Mouse (Mus musculus) liver, adult 2 months (tissue): ENCODE measurements at regions not wholly inside any gene's neighbourhood (a gene's known extent, or its start where the extent isn't known, plus 50 kb on each side); places are given as distances from the start of the nearest gene placed in this dataset.

Experiments
- DNase-seq: peaks from one replicate; pipeline ENCODE4 v3.0.0-alpha.2; 2011; ENCODE audit warnings: low read depth, low spot score; ENCODE audit errors: extremely low read depth
- H3K27ac ChIP-seq: fragments of 200-500 bp; replicated peaks from 2 replicates; pipeline ENCODE4 v1.5.1; 2012; ENCODE audit warnings: low read depth, mild to moderate bottlenecking, control low read depth, inconsistent platforms, low read length; ENCODE audit not compliant: insufficient read depth
- H3K27me3 ChIP-seq: fragments of 200-500 bp; 2 replicates; pipeline ENCODE4 v1.6.1; 2012; ENCODE audit warnings: mild to moderate bottlenecking, moderate library complexity, low read length, inconsistent platforms; ENCODE audit not compliant: control insufficient read depth, insufficient read depth
- H3K36me3 ChIP-seq: fragments of 200-500 bp; 2 replicates; pipeline ENCODE4 v1.6.1; 2012; ENCODE audit warnings: low read length, inconsistent platforms; ENCODE audit not compliant: control insufficient read depth, insufficient read depth
- H3K4me1 ChIP-seq: fragments of 200-500 bp; 2 replicates; pipeline ENCODE4 v1.6.1; 2011; ENCODE audit warnings: low read length; ENCODE audit not compliant: control insufficient read depth, insufficient read depth
- H3K4me3 ChIP-seq: fragments of 200-500 bp; 2 replicates; pipeline ENCODE4 v1.5.1; 2011; ENCODE audit warnings: low read depth, mild to moderate bottlenecking, control low read depth, low read length, moderate library complexity; ENCODE audit not compliant: insufficient read depth
- H3K79me2 ChIP-seq: fragments of 200-500 bp; 2 replicates; pipeline ENCODE4 v1.6.1; 2012; ENCODE audit warnings: inconsistent platforms, mild to moderate bottlenecking, low read length, moderate library complexity; ENCODE audit not compliant: control insufficient read depth, insufficient read depth
- H3K9ac ChIP-seq: fragments of 200-500 bp; 2 replicates; pipeline ENCODE4 v1.6.1; 2012; ENCODE audit warnings: low read depth, mild to moderate bottlenecking, control low read depth, inconsistent platforms, low read length
- CTCF ChIP-seq: fragments of 200-500 bp; IDR thresholded peaks from 2 replicates; pipeline ENCODE4 v1.5.1; 2011; ENCODE audit warnings: low read depth, low read length, control low read depth
- POLR2A ChIP-seq: fragments of 200-500 bp; IDR thresholded peaks from 2 replicates; pipeline ENCODE4 v1.6.1; 2011; ENCODE audit warnings: low read length, control low read depth; ENCODE audit not compliant: insufficient read depth; ENCODE audit errors: extremely low read depth
- WGBS: fragments of 180-500 bp; shearing (Covaris S2); methylation state at CpG from one replicate; pipeline ENCODE4 v1.1.7; 2018; 5-methylcytosine and 5-hydroxymethylcytosine counted together

- Histone ChIP-seq H3K36me3 (no peaks in the 10 kb centered on the region), H3K4me1 (no peaks in the 10 kb centered on the region), H3K27me3 (no peaks in the 10 kb centered on the region), H3K79me2 (no peaks in the 10 kb centered on the region), H3K27ac (no peak overlapping the region), H3K9ac (no peak overlapping the region), H3K4me3 (no peak overlapping the region)
- no peak for DNase-seq
- WGBS = 52% methylated on average over 8 of the region's 8 CpGs
- TF ChIP-seq CTCF = no peak
- no peak for TF ChIP-seq POLR2A
These were observed 270.2 kb upstream of the Irx2 start for GRCm38 (mm10) chr13:72358243-72358904.

- Histone ChIP-seq H3K79me2 (no peaks in the 10 kb centered on the region), H3K27me3 (peaks cover 2% of the 10 kb centered on the region; the same call in 1 of the 2 replicates), H3K9ac (no peak overlapping the region), H3K4me1 (no peaks in the 10 kb centered on the region), H3K4me3 (no peak overlapping the region), H3K36me3 (no peaks in the 10 kb centered on the region), H3K27ac (no peak overlapping the region)
- WGBS = 19% methylated on average over 24 of the region's 24 CpGs
- no peak for DNase-seq
- TF ChIP-seq POLR2A (no peak), CTCF (no peak)
These were observed 262.9 kb upstream of the Irx2 start for GRCm38 (mm10) chr13:72365534-72366271.

- H3K9ac ChIP-seq = no peak overlapping the region
- H3K36me3 ChIP-seq = no peaks in the 10 kb centered on the region
- H3K4me1 ChIP-seq = no peaks in the 10 kb centered on the region
- 32% methylated on average over 11 of the region's 11 CpGs for WGBS
- DNase-seq = no peak
- TF ChIP-seq POLR2A (no peak), CTCF (no peak)
- H3K4me3 ChIP-seq = no peak overlapping the region
- H3K27ac ChIP-seq = no peak overlapping the region
- peaks cover 2% of the 10 kb centered on the region; the same call in 1 of the 2 replicates for H3K27me3 ChIP-seq
- no peaks in the 10 kb centered on the region for H3K79me2 ChIP-seq
These were observed 262.3 kb upstream of the Irx2 start for GRCm38 (mm10) chr13:72366281-72366680.

- no peaks in the 10 kb centered on the region for H3K79me2 ChIP-seq
- no peak overlapping the region for H3K27ac ChIP-seq
- no peak overlapping the region for H3K4me3 ChIP-seq
- H3K27me3 ChIP-seq = peaks cover 2% of the 10 kb centered on the region; the same call in 1 of the 2 replicates
- H3K4me1 ChIP-seq = no peaks in the 10 kb centered on the region
- WGBS = 88% methylated on average over 1 of the region's 1 CpGs
- no peaks in the 10 kb centered on the region for H3K36me3 ChIP-seq
- no peak overlapping the region for H3K9ac ChIP-seq
- no peak for TF ChIP-seq POLR2A
- no peak for TF ChIP-seq CTCF
- no peak for DNase-seq
These were observed 258.5 kb upstream of the Irx2 start for GRCm38 (mm10) chr13:72370131-72370530.

GRCm38 (mm10) chr13:72370997-72371396 is 257.6 kb upstream of the Irx2 start:
- DNase-seq = no peak
- TF ChIP-seq CTCF (no peak), POLR2A (no peak)
- no peaks in the 10 kb centered on the region for H3K27me3 ChIP-seq
- H3K4me1 ChIP-seq = no peaks in the 10 kb centered on the region
- no peaks in the 10 kb centered on the region for H3K79me2 ChIP-seq
- H3K27ac ChIP-seq = no peak overlapping the region
- H3K36me3 ChIP-seq = no peaks in the 10 kb centered on the region
- no peak overlapping the region for H3K9ac ChIP-seq
- H3K4me3 ChIP-seq = no peak overlapping the region
- WGBS = 16% methylated on average over 5 of the region's 5 CpGs

- Histone ChIP-seq H3K27me3 (no peaks in the 10 kb centered on the region), H3K9ac (no peak overlapping the region), H3K79me2 (no peaks in the 10 kb centered on the region), H3K27ac (no peak overlapping the region), H3K4me3 (no peak overlapping the region), H3K4me1 (no peaks in the 10 kb centered on the region), H3K36me3 (no peaks in the 10 kb centered on the region)
- peak; percentile 1 for DNase-seq
- TF ChIP-seq POLR2A (no peak), CTCF (no peak)
- 77% methylated on average over 2 of the region's 2 CpGs for WGBS
These were observed 235.3 kb upstream of the Irx2 start for GRCm38 (mm10) chr13:72393366-72393765.
